Mouse (Mus musculus): ENCODE measurements around the gene Aaed1. TPM values are rescaled to one million over a fixed set of nuclear protein-coding genes. Genes with fewer than 3 reads are reported as not detected.

Aaed1 gene
- polyA plus RNA-seq, 1 experiment = 25.5 TPM

- Histone ChIP-seq H3K4me1 (ENCODE audit: control insufficient read depth, insufficient read depth, low read length) (no peaks in the 10 kb centered on the region), H3K27ac (ENCODE audit: insufficient read depth, low read depth, low read length) (no peak overlapping the region), H3K27me3 (replicated peaks; ENCODE audit: control insufficient read depth, insufficient read depth, low read length) (no peaks in the 10 kb centered on the region), H3K4me3 (ENCODE audit: insufficient read depth, low read depth, low read length) (no peak overlapping the region), H3K36me3 (ENCODE audit: control insufficient read depth, insufficient read depth, low read length) (no peaks in the 10 kb centered on the region)
- TF ChIP-seq CTCF (conservative IDR thresholded peaks at IDR 0.05; ENCODE audit: insufficient read depth, insufficient read length, low read depth, low read length) (no peak), POLR2A (IDR thresholded peaks at IDR 0.05; ENCODE audit: low read depth, low read length) (no peak)
- no peak for DNase-seq
- WGBS = 90% methylated on average over 4 of the region's 4 CpGs
Observed at GRCm38 (mm10) chr13:64226725-64227124, 85.8 kb downstream of the Aaed1 start.

DNA sequence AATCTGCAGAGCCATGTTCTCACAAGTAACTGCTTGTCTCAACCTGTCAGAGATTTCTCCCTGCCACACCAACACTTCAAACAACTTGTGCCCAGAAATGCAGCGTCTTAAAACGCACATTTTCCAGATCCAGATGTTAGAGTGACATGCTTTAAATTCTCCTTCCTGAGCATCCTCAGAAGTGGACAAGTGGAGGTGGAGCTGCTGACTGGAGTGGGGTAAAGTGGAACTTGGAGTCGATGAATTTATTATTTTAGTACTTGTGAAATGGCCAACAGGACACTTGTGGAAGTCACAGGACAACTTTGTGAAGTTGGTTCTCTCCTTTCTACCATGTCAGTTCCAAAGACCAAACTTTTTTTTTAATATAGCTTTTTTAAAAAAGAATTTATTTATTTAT, 86.8 kb downstream of the Aaed1 start:
- 93% methylated on average over 3 of the region's 3 CpGs for WGBS
- TF ChIP-seq POLR2A (IDR thresholded peaks at IDR 0.05; ENCODE audit: low read depth, low read length) = no peak
- no peak for TF ChIP-seq CTCF (conservative IDR thresholded peaks at IDR 0.05; ENCODE audit: insufficient read depth, insufficient read length, low read depth, low read length)
- Histone ChIP-seq H3K27me3 (replicated peaks; ENCODE audit: control insufficient read depth, insufficient read depth, low read length) (no peaks in the 10 kb centered on the region), H3K36me3 (ENCODE audit: control insufficient read depth, insufficient read depth, low read length) (no peaks in the 10 kb centered on the region), H3K4me1 (ENCODE audit: control insufficient read depth, insufficient read depth, low read length) (no peaks in the 10 kb centered on the region), H3K4me3 (ENCODE audit: insufficient read depth, low read depth, low read length) (no peak overlapping the region), H3K27ac (ENCODE audit: insufficient read depth, low read depth, low read length) (no peak overlapping the region)
- DNase-seq = no peak

Other genes starting within 250 kb of the Aaed1 start
- not detected in 2 replicates for gene Hsd17b3, start 223.5 kb downstream of the Aaed1 start, polyA plus RNA-seq (2012; rRNA removed)
- 10.9 and 13.8 TPM in 2 replicates for gene Slc35d2, start 183.3 kb downstream of the Aaed1 start, polyA plus RNA-seq (2012; rRNA removed)
- gene Zfp367, start 159.5 kb downstream of the Aaed1 start, polyA plus RNA-seq (2012; rRNA removed) = 12.2 and 15.5 TPM in 2 replicates
- gene Habp4, start 150.9 kb downstream of the Aaed1 start, polyA plus RNA-seq (2012; rRNA removed) = 35.8 and 37.6 TPM in 2 replicates
- 7.5 and 7.7 TPM in 2 replicates for gene Cdc14b, start 37.4 kb downstream of the Aaed1 start, polyA plus RNA-seq (2012; rRNA removed)
- 344 and 370 TPM in 2 replicates for gene Ctsl, start 58.2 kb upstream of the Aaed1 start, polyA plus RNA-seq (2012; rRNA removed)
- gene Cdk20, start 119.6 kb upstream of the Aaed1 start, polyA plus RNA-seq (2012; rRNA removed) = 10.4 and 12.7 TPM in 2 replicates
- gene Fam240b, start 185.1 kb upstream of the Aaed1 start, polyA plus RNA-seq (2012; rRNA removed) = not detected in 2 replicates

All from kidney, adult 2 months (tissue).